Mouse (Mus musculus): ENCODE measurements around the gene Gak. TPM values are rescaled to one million over a fixed set of nuclear protein-coding genes. Genes with fewer than 3 reads are reported as not detected.

The Gak gene
- polyA plus RNA-seq (2015; fragmentation: Nextera tagmentation; extraction: Ambion mirVana), result 36.1 and 38.3 TPM in 2 replicates

DNA sequence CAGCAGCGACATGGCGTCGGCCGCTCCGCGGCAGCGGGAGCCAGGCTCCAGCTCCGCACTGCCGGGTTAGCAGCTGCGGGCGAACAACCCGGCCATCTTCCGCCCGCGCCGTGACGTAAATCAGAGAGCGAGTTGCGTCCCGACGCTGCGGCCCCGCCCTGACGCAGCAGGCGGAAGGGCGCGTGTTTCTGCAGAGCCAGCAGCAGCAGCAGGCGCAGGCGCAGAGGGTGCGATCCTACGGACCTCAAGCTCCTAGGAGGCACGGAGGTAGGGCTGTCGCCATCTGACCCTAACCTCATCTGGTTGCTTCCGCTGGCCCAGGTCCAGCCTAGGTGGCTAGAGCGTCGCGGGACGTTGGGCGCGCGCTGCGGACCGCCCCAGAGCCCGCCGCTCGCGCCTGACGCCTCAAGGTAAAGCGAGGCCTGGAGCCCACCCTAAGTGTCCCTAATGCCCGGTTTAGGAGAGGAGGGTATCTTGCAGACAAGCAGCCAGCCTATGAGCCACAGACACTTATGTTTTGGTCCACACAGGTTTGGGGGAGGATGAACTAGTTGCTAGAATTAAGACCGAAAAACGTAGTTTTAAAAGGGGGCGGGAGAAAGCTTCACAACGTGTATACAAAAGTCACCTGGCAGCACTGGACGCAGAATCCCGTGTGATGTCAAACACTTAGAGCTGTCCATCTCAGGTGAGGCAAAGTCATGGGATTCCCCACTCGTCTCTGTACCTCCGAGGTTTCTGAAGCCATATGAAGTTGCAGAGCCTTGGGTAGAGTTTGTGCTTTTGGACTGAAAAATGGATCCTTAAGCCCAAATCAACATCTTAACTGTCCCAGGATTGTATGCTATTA lies at the start of gene Gak, which contains the start of gene Tmem175:
Gene Gak (minus strand): TSS at position 122 of the 850 bp plus-strand sequence.
Gene Tmem175 (plus strand): TSS at position 137 of the 850 bp plus-strand sequence.
- peak; percentile 96 for ATAC-seq (ENCODE audit: low FRiP score, low TSS enrichment)
- peak; percentile 95 for DNase-seq (ENCODE audit: low spot score)
- H3K4me1 ChIP-seq (replicated peaks; ENCODE audit: control insufficient read depth, insufficient read depth), result peaks cover 4% of the 10 kb centered on the region; the same call in 1 of the 2 replicates
- peak within 1 kb of the TSS; percentile 90 for H3K4me2 ChIP-seq (replicated peaks; ENCODE audit: low read depth)
- no peaks in the 10 kb centered on the region for H3K27me3 ChIP-seq (ENCODE audit: control insufficient read depth, insufficient read depth, low read length)
- TF ChIP-seq EP300 (optimal IDR thresholded peaks at IDR 0.05) (no peak), CTCF (IDR thresholded peaks at IDR 0.05; ENCODE audit: low read depth) (no peak)
- peak within 1 kb of the TSS; percentile 95 for H3K27ac ChIP-seq (replicated peaks)
- no peaks in the 10 kb centered on the region for H3K9me3 ChIP-seq (ENCODE audit: control insufficient read depth, low read length)
- under 1% methylated on average over 58 of the region's 58 CpGs for WGBS
- peak within 1 kb of the TSS; percentile 97 for H3K9ac ChIP-seq (ENCODE audit: low read length)
- H3K36me3 ChIP-seq (ENCODE audit: control insufficient read depth, insufficient read depth, low read length), result no peaks in the 10 kb centered on the region
- peak within 1 kb of the TSS; percentile 91 for H3K4me3 ChIP-seq (ENCODE audit: low read depth, low read length)

DNA sequence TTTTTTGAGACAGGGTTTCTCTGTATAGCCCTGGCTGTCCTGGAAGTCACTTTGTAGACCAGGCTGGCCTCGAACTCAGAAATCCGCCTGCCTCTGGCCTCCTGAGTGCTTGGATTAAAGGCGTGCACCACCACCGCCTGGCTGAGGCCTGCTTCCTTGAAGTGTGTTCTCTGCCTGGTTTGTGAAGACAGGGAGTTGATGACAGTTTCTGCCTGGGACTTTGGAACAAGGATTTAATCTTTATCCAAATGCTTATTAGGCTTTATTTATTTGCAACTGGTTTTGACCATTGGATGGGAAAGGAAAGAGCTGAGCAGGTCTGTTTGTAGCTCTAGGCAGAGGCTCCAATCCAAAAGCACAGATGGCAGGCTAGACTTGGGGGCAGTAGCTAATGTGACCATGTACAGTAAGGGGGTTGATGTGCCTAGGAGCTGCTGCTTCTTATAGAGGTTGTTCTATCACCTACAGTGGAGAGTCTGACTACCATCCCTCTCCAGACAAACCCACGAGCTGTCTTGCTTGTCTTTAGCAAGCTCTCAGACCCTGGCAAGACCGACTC lies 48.8 kb upstream of the Gak start:
- 90% methylated on average over 6 of the region's 6 CpGs for WGBS
- no peaks in the 10 kb centered on the region for H3K27me3 ChIP-seq (ENCODE audit: control insufficient read depth, insufficient read depth, low read length)
- H3K9ac ChIP-seq (ENCODE audit: low read length), result no peak overlapping the region
- TF ChIP-seq CTCF (IDR thresholded peaks at IDR 0.05; ENCODE audit: low read depth) (no peak), EP300 (optimal IDR thresholded peaks at IDR 0.05) (no peak)
- no peak overlapping the region for H3K4me3 ChIP-seq (ENCODE audit: low read depth, low read length)
- H3K36me3 ChIP-seq (ENCODE audit: control insufficient read depth, insufficient read depth, low read length), result no peaks in the 10 kb centered on the region
- no peaks in the 10 kb centered on the region for H3K9me3 ChIP-seq (ENCODE audit: control insufficient read depth, low read length)
- H3K27ac ChIP-seq (replicated peaks), result no peak overlapping the region
- DNase-seq (ENCODE audit: low spot score) (no peak), ATAC-seq (ENCODE audit: low FRiP score, low TSS enrichment) (no peak)
- H3K4me2 ChIP-seq (replicated peaks; ENCODE audit: low read depth), result no peak overlapping the region
- peaks cover 8% of the 10 kb centered on the region; the same call in 1 of the 2 replicates for H3K4me1 ChIP-seq (replicated peaks; ENCODE audit: control insufficient read depth, insufficient read depth)

DNA sequence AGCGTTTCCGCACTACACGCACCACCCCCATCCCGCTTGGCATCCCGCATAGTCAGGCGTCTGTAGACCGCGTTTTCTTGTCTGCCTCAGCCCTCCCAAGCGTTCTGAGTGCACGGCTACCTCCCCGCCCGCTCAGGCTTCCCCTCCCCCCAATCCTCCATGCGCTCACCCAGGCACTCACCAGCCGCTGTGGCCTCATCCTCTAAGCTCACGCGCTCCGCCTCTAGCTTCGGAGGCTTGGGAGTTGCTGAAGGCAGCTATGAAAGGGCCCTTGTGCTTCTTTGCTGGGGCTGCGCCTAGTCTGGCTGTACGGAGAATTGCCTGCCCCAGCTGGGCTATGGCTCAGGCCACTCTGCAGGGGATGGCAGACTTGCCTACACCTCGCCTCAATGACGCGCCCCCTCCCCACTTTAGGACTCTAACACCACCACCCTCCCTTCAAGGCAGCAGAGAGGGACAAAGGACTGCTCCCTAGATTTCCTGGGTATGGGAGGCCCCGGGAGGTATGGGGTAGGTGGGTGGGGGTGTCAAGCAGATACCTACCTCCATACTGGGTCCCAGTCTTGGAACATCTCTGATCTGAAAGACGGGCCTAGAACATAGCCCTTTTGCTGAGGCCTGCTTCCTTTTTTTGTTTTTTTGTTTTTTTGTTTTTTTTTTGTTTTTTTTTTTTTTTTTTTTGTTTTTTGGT lies 48.2 kb upstream of the Gak start:
- no peaks in the 10 kb centered on the region for H3K36me3 ChIP-seq (ENCODE audit: control insufficient read depth, insufficient read depth, low read length)
- peaks cover 8% of the 10 kb centered on the region; the same call in 1 of the 2 replicates for H3K4me1 ChIP-seq (replicated peaks; ENCODE audit: control insufficient read depth, insufficient read depth)
- H3K27me3 ChIP-seq (ENCODE audit: control insufficient read depth, insufficient read depth, low read length), result no peaks in the 10 kb centered on the region
- H3K27ac ChIP-seq (replicated peaks), result peak overlapping the region; percentile 67
- peak overlapping the region; percentile 63 for H3K4me2 ChIP-seq (replicated peaks; ENCODE audit: low read depth)
- DNase-seq (ENCODE audit: low spot score) (peak; percentile 73), ATAC-seq (ENCODE audit: low FRiP score, low TSS enrichment) (peak; percentile 69)
- H3K4me3 ChIP-seq (ENCODE audit: low read depth, low read length), result peak overlapping the region; percentile 34
- 5% methylated on average over 25 of the region's 25 CpGs for WGBS
- peak overlapping the region; percentile 53 for H3K9ac ChIP-seq (ENCODE audit: low read length)
- H3K9me3 ChIP-seq (ENCODE audit: control insufficient read depth, low read length), result no peaks in the 10 kb centered on the region
- TF ChIP-seq CTCF (IDR thresholded peaks at IDR 0.05; ENCODE audit: low read depth), result peak; percentile 25
- no peak for TF ChIP-seq EP300 (optimal IDR thresholded peaks at IDR 0.05)

DNA sequence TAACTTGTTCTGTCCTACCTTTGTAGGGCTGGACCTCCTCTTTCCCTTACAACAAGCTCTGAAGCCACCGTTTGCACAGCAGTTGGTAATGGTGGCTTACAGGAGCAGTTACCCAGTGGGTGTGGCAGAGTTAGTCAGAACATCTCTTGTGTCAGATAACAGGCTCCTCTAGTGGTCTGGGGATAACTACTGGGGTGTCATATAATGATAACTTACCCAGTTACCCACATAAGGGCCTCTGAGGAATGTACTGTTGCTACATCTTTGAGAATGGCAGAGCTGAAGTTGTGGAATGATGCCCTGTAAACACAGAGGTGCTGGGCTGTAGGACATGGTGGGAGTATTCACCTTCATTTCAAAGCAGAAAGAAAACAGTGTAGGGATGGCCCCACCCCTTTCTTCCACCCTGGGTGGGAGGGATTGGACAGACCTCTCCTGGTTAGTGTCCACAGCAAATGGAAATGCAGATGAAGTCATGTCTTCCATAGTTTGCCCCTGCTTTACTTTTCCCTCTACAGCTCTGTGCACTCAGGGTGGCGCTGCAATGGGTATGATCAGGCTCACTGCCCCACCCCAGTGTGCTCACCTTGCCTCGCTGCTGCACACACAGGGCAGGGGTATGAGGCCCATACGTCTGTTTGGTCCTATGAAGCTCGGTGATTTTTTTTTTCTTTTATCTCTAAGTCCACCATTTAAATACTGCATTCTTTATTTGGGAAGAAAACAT lies 47.4 kb upstream of the Gak start:
- ATAC-seq (ENCODE audit: low FRiP score, low TSS enrichment), result peak; percentile 44
- peak overlapping the region; percentile 63 for H3K4me2 ChIP-seq (replicated peaks; ENCODE audit: low read depth)
- H3K4me1 ChIP-seq (replicated peaks; ENCODE audit: control insufficient read depth, insufficient read depth), result peaks cover 8% of the 10 kb centered on the region; the same call in 1 of the 2 replicates
- WGBS, result 15% methylated on average over 5 of the region's 5 CpGs
- H3K9me3 ChIP-seq (ENCODE audit: control insufficient read depth, low read length), result no peaks in the 10 kb centered on the region
- peak; percentile 35 for DNase-seq (ENCODE audit: low spot score)
- peak overlapping the region; percentile 53; the same call in 1 of the 2 replicates for H3K9ac ChIP-seq (ENCODE audit: low read length)
- TF ChIP-seq EP300 (optimal IDR thresholded peaks at IDR 0.05), result no peak
- TF ChIP-seq CTCF (IDR thresholded peaks at IDR 0.05; ENCODE audit: low read depth), result peak; percentile 45
- no peaks in the 10 kb centered on the region for H3K27me3 ChIP-seq (ENCODE audit: control insufficient read depth, insufficient read depth, low read length)
- peak overlapping the region; percentile 34 for H3K4me3 ChIP-seq (ENCODE audit: low read depth, low read length)
- peaks cover 2% of the 10 kb centered on the region; the same call in 1 of the 2 replicates for H3K36me3 ChIP-seq (ENCODE audit: control insufficient read depth, insufficient read depth, low read length)
- H3K27ac ChIP-seq (replicated peaks), result peak overlapping the region; percentile 67

DNA sequence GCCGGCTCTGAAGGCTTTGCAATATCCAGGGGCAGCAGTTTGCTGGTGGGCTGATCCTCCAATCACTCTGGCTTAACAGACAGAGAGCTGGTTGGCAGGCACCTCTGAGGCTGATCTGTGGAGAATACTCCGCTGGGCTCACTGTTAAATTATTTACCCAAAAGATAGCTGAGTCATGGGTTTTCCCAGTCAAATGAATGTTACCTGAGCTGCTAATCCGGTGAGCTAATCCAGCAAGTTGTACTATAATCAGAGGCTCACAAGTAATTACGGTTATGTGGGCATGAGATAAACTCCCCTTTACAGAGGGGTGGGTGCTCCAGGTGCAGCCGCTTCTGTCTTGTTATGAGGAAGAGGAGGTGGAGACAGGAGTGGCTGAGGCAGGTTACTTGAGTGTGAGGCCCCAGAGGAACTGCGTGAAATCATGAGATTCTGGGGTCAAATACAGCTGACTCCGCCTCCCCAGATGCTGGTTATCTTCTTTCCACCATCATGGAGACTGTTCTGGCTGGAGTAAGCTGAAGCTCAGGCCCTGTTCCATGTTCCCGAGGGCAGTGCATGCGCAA lies 45.8 kb upstream of the Gak start, which contains the start of gene Slc26a1:
Gene Slc26a1 (minus strand): TSS at position 319 of the 566 bp plus-strand sequence.
- no peak within 1 kb of the TSS for H3K4me3 ChIP-seq (ENCODE audit: low read depth, low read length)
- ATAC-seq (ENCODE audit: low FRiP score, low TSS enrichment) (no peak), DNase-seq (ENCODE audit: low spot score) (no peak)
- H3K4me1 ChIP-seq (replicated peaks; ENCODE audit: control insufficient read depth, insufficient read depth), result peaks cover 8% of the 10 kb centered on the region; the same call in 1 of the 2 replicates
- no peaks in the 10 kb centered on the region for H3K9me3 ChIP-seq (ENCODE audit: control insufficient read depth, low read length)
- H3K36me3 ChIP-seq (ENCODE audit: control insufficient read depth, insufficient read depth, low read length), result peaks cover 7% of the 10 kb centered on the region; the same call in 1 of the 2 replicates
- no peak within 1 kb of the TSS for H3K4me2 ChIP-seq (replicated peaks; ENCODE audit: low read depth)
- no peak within 1 kb of the TSS for H3K27ac ChIP-seq (replicated peaks)
- no peaks in the 10 kb centered on the region for H3K27me3 ChIP-seq (ENCODE audit: control insufficient read depth, insufficient read depth, low read length)
- TF ChIP-seq CTCF (IDR thresholded peaks at IDR 0.05; ENCODE audit: low read depth), result no peak
- TF ChIP-seq EP300 (optimal IDR thresholded peaks at IDR 0.05), result no peak
- no peak within 1 kb of the TSS for H3K9ac ChIP-seq (ENCODE audit: low read length)
- WGBS, result 58% methylated on average over 9 of the region's 9 CpGs

Data from stomach, postnatal 0 days (tissue).